Mouse (Mus musculus) testis, postnatal 10 days (tissue): ENCODE results near the gene Rbm8a.

ENCODE experiments used
- DNase-seq: peaks from one replicate; pipeline ENCODE4 v3.0.0; 2021; ENCODE audit warnings: low spot score

The Rbm8a gene

DNA sequence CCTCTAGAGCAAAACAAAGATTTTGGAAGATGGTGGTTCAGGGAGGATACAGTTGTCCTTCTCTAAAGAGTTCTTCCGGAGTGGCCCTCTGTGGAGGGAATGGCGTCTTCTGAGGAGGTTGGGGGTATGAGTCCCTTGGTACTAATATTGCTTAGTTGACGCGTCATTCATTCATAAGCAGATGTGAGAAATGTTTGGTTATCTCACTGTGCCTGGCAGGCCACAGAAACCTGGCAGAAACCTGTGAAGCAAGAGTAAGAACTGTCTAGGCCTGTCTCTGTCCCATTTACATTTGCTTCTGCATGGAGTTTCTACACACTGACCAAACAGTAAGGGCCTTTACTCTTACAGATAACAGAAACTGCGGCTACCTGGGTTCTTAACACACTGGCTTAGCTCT, 41.8 kb downstream of the Rbm8a start:
- no peak for DNase-seq

DNA sequence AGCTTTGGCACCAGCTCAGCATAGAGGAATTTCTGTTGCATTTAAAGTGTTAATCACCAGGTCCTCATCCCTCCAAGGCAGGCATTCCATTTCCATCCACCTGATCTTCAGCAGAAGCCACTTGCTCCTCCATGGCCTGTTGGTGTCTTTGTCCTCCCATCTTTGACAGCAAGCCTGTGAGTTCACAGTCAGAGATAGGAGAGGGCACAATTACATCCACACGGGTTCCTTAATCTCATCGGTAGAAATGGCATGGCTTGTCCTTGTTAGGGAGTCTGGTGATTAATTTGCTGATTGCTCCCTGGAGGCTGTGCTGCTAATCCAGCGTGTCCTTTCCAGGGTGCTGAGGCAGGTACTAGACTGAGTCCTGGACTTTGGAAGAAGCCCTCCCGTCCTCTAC, 43.8 kb downstream of the Rbm8a start:
- no peak for DNase-seq

DNA sequence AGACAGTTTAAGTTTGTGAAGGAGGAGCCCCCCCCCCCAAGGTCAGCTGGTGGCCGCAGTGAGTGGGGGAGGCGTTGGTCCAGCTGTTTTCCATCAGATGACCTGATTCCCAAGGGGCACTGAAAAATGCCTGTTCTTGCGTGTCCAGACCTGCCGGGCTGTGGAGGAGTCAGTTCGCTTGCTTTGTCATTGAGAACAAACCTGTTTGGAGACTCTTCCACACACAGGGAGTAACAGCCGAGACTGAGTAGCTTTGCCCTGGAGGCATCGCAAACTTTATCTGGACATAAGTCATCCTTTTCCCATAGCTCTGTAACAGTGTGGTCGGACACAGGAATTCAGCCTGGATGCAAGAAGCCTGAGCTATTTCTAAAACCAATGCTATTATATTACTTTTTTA, 44.7 kb downstream of the Rbm8a start:
- no peak for DNase-seq

DNA sequence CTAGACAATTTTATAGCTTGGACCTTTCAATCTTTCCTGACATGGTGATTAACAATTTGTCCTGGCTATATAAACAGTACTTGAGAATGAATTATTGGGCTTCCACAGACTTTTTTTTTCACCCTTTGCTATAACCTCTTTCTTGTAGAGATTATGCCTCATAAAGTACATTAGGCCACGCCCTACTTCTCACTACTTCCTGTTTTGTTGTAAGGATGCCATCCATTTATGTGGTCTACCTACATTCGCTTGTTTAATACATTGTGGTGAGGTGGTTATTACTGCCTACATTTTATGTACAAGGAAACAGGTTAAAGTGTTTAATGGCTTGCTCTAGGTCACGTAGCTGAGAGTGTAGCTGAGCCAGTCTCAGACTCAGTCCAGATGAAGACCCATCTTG, 45.4 kb downstream of the Rbm8a start:
- DNase-seq: no peak

DNA sequence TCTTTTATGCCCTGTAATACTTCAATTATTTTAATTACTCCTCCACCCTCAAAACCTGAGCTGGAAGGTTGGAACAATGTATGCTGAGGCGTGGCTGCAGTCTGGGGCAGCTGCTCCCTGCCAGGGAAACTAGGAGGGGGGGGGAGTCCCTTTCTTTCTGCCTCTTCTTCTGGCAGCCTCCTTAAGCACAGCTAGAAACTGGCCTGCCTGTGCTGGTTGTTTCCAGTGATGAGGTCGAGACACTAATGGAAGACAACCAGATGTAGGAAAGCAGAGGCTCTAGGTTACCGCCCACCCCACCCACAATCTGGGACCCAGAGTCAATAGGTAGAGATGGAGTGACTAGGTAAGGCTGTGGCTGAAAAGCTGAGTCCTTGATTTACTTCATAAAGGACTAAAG, 46.0 kb downstream of the Rbm8a start:
- no peak for DNase-seq

DNA sequence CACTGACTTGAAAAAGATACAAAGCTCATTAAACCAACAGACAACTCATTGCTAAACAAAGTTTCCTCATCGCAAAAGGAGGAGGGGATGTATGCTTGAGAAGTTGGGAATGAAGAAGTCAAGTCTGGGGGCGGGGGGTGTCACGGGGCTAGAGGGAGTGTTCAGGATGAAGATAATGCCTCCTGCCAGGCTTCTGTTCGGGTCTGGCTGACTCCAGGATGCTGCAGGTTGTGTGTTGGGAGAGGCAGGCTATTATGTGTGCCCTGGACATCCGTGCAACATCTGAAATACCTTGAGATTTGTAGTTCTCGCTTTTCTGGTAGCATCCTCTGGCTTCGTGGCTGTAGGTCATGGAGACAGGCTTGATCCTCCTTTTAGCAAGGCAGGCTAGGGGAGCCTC, 48.7 kb downstream of the Rbm8a start:
- DNase-seq: no peak

DNA sequence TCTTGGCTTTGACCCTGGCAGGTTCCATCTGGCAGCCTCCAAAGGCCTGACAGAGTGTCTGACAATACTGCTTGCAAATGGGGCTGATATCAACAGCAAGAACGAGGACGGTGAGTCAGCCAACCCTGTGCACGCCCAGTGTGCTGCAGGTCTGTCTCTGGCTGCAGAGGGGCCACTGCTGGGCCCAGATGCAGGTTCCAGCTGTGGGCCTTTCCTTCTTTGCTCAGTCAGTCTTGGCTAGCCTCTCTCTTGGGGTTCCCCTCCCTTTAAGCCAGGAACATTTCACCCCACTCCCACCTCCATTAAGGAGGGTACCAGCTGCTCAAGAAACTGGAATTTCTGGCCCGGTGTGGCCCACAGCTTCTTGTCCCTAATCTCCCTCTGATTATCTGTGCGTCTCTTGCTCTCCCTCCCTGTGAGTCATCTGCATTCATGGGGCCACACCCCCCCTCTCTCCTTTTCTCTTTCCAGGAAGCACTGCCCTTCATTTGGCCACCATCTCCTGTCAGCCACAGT, 49.5 kb downstream of the Rbm8a start:
- no peak for DNase-seq

DNA sequence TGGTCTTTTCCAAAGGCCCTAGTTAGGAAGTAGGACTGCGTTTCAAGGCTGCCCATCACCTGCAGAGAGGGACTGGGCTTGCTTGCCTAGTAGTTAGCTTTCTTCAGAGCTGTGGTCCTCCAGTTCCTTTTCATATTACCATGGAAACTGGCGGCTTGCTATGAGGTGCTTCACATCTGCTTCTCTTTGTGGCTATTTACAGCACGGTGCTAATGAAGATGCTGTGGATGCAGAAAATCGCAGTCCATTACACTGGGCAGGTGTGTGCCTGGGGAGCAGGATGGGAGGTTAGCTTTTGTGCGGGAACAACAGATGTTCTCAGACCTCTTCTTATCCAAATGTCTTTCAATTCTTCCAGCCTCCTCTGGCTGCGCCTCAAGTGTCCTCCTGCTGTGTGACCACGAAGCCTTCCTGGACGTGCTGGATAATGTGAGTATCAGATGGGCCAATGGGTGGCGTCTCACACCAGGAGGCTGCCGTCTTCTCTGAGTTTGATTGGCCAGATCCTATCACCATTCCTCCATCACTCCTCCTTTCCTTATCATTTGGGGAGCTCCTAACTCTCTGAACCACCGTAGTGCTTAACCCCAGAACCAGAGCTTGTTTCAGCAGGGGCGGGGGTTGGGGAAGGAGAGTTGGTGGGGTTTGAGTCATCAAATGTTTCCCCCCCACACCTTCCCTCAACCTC, 50.7 kb downstream of the Rbm8a start:
- DNase-seq: no peak
